Mouse (Mus musculus) spleen, embryonic (tissue): Measurements from ENCODE around the gene Ntrk1.

Experiments used
- CTCF ChIA-PET: fragments of 350-600 bp; sonication (Branson Sonifier 250); formaldehyde crosslinking; loops from one replicate; lab custom pipeline; 2022; lab: Charles Lee

Gene Ntrk1

GRCm38 (mm10) chr3:87789248-87789647 is 5.7 kb downstream of the Ntrk1 start:
- CTCF ChIA-PET, result no interaction called here

- CTCF ChIA-PET, result interaction anchor here (0.7 kb wide), 1 partner anchor 28 kb away, joined by 10 read pairs; no protein-coding TSS in a partner anchor
These were observed 9.2 kb downstream of the Ntrk1 start for GRCm38 (mm10) chr3:87785626-87786214.

GRCm38 (mm10) chr3:87785156-87785555 is 9.8 kb downstream of the Ntrk1 start:
- CTCF ChIA-PET, result interaction anchor here (0.7 kb wide), 1 partner anchor 29 kb away, joined by 10 read pairs; no protein-coding TSS in a partner anchor

- CTCF ChIA-PET, result interaction anchor here (0.5 kb wide), 1 partner anchor 166 kb away, joined by 3 read pairs; no protein-coding TSS in a partner anchor
These were observed 11.5 kb downstream of the Ntrk1 start for GRCm38 (mm10) chr3:87783282-87784023.

GRCm38 (mm10) chr3:87779086-87779485 is 15.9 kb downstream of the Ntrk1 start:
- CTCF ChIA-PET, result interaction anchor here (0.6 kb wide), 1 partner anchor 1712 kb away, joined by 3 read pairs; no protein-coding TSS in a partner anchor

GRCm38 (mm10) chr3:87778283-87778682 is 16.7 kb downstream of the Ntrk1 start:
- CTCF ChIA-PET, result interaction anchor here (0.7 kb wide), 1 partner anchor 8 kb away, joined by 3 read pairs; no protein-coding TSS in a partner anchor

- CTCF ChIA-PET, result interaction anchor here (1.2 kb wide), 1 partner anchor 22 kb away, joined by 5 read pairs; the partner anchor contains the start of gene Lrrc71
These were observed 23.9 kb downstream of the Ntrk1 start for GRCm38 (mm10) chr3:87771088-87771487.

- CTCF ChIA-PET, result interaction anchor here (0.6 to 0.9 kb wide), 2 partner anchors 19 to 74 kb away, joined by 3 to 4 read pairs; no protein-coding TSS in a partner anchor
These were observed 24.7 kb downstream of the Ntrk1 start for GRCm38 (mm10) chr3:87770280-87770679.

- CTCF ChIA-PET, result interaction anchor here (0.9 to 3.2 kb wide), 2 partner anchors 13 to 18 kb away, joined by 3 to 16 read pairs; no protein-coding TSS in a partner anchor
These were observed 25.5 kb downstream of the Ntrk1 start for GRCm38 (mm10) chr3:87769506-87769905.

GRCm38 (mm10) chr3:87768844-87769243 is 26.1 kb downstream of the Ntrk1 start:
- CTCF ChIA-PET, result interaction anchor here (3.2 kb wide), 1 partner anchor 13 kb away, joined by 16 read pairs; no protein-coding TSS in a partner anchor

- CTCF ChIA-PET, result interaction anchor here (0.5 to 3.2 kb wide), 3 partner anchors 12 to 106 kb away, joined by 3 to 16 read pairs (median 3); partner anchors contain the start of gene Lrrc71
These were observed 26.5 kb downstream of the Ntrk1 start for GRCm38 (mm10) chr3:87768431-87768830.

- CTCF ChIA-PET, result interaction anchor here (0.5 to 3.2 kb wide), 3 partner anchors 12 to 105 kb away, joined by 3 to 16 read pairs (median 3); partner anchors contain the start of gene Lrrc71
These were observed 27.2 kb downstream of the Ntrk1 start for GRCm38 (mm10) chr3:87767764-87768163.

- CTCF ChIA-PET, result interaction anchor here (0.5 to 0.6 kb wide), 2 partner anchors 190 to 565 kb away, joined by 3 read pairs; no protein-coding TSS in a partner anchor
These were observed 28.7 kb downstream of the Ntrk1 start for GRCm38 (mm10) chr3:87766284-87766667.

GRCm38 (mm10) chr3:87765631-87766283 is 29.2 kb downstream of the Ntrk1 start:
- CTCF ChIA-PET, result interaction anchor here (0.5 to 0.6 kb wide), 2 partner anchors 191 to 566 kb away, joined by 3 read pairs; no protein-coding TSS in a partner anchor

GRCm38 (mm10) chr3:87765091-87765490 is 29.9 kb downstream of the Ntrk1 start:
- CTCF ChIA-PET, result interaction anchor here (0.6 kb wide), 1 partner anchor 76 kb away, joined by 3 read pairs; no protein-coding TSS in a partner anchor

- CTCF ChIA-PET, result interaction anchor here (0.6 kb wide), 1 partner anchor 76 kb away, joined by 3 read pairs; no protein-coding TSS in a partner anchor
These were observed 30.5 kb downstream of the Ntrk1 start for GRCm38 (mm10) chr3:87764506-87764905.

- CTCF ChIA-PET, result interaction anchor here (0.8 kb wide), 1 partner anchor 13 kb away, joined by 6 read pairs; no protein-coding TSS in a partner anchor
These were observed 31.2 kb downstream of the Ntrk1 start for GRCm38 (mm10) chr3:87763683-87764289.

- CTCF ChIA-PET, result interaction anchor here (0.8 kb wide), 1 partner anchor 14 kb away, joined by 6 read pairs; no protein-coding TSS in a partner anchor
These were observed 31.8 kb downstream of the Ntrk1 start for GRCm38 (mm10) chr3:87763202-87763601.

GRCm38 (mm10) chr3:87761408-87762375 is 33.3 kb downstream of the Ntrk1 start:
- CTCF ChIA-PET, result interaction anchor here (0.7 kb wide), 1 partner anchor 10 kb away, joined by 3 read pairs; no protein-coding TSS in a partner anchor
